Mouse (Mus musculus) frontal cortex, postnatal 14 days (tissue): ENCODE results near the gene a.

ENCODE experiments used
- DNase-seq, 2 experiments: peaks; one replicate each; pipeline ENCODE4 v3.0.0; 2022; ENCODE audit warnings: low spot score in 2 of 2

Gene a

GRCm38 (mm10) chr2:155098720-155099380, 307.6 kb downstream of the a start:
- DNase-seq: no peak

DNA sequence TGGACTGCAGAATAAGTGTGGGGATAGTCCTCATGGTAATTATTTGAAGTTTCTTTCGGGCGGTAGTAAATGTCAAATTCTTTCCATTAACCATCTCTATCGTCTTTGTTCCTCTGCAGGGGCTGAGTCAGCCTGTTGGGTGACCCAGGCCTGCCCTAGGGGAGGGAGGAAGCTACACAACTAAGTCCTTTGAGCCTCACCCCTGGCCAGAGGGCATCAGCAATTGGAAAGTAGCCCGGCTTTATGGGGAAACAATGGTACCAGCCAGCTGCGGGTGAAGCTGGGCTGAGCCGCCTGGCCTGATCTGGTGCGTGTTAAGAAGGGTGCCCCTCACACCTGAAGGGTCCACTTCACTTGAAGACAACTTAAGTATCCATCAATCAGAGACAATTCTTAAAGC, 308.2 kb downstream of the a start:
- DNase-seq: no peak

- no peak for DNase-seq
Measured at GRCm38 (mm10) chr2:155099994-155100795, 309.0 kb downstream of the a start.
